Mouse (Mus musculus) heart, embryonic 14.5 days (tissue): ENCODE measurements at regions not wholly inside any gene's neighbourhood (a gene's known extent, or its start where the extent isn't known, plus 50 kb on each side); places are given as distances from the start of the nearest gene placed in this dataset.

Source experiments
- ATAC-seq: fragments of 200-750 bp; cut with Nextera tagmentation; 2 replicates; pipeline ENCODE4 v1.8.0; 2017; ENCODE audit warnings: low read depth, moderate TSS enrichment; ENCODE audit not compliant: insufficient number of reproducible peaks, insufficient read depth, low FRiP score
- H3K27ac ChIP-seq, 2 experiments: fragments of 200-500 bp in 1 of 2; fragments of 300-500 bp in 1 of 2; sonication (generic) in 1 of 2; replicated peaks in 1 of 2; 2 replicates each; pipeline ENCODE4 v1.5.1; 2012 to 2014; ENCODE audit warnings: low read depth in 2 of 2, low read length in 2 of 2, control low read depth in 1 of 2, mild to moderate bottlenecking in 1 of 2, mixed read lengths in 1 of 2; ENCODE audit not compliant: control insufficient read depth in 1 of 2, insufficient read depth in 1 of 2
- H3K27me3 ChIP-seq: fragments of 300-500 bp; sonication (generic); 2 replicates; pipeline ENCODE4 v1.6.1; 2014; ENCODE audit warnings: mild to moderate bottlenecking, low read length, control low read depth; ENCODE audit not compliant: control insufficient read depth, insufficient read depth
- H3K36me3 ChIP-seq: fragments of 300-500 bp; sonication (generic); 2 replicates; pipeline ENCODE4 v1.6.1; 2014; ENCODE audit warnings: mild to moderate bottlenecking, control low read depth, low read length, mixed read lengths; ENCODE audit not compliant: control insufficient read depth, insufficient read depth
- H3K4me1 ChIP-seq, 2 experiments: fragments of 200-500 bp in 1 of 2; fragments of 300-500 bp in 1 of 2; sonication (generic) in 1 of 2; 2 replicates each; pipeline ENCODE4 v1.6.1; 2012 to 2014; ENCODE audit warnings: low read length in 2 of 2, control low read depth in 1 of 2, mixed read lengths in 1 of 2; ENCODE audit not compliant: control insufficient read depth in 2 of 2, insufficient read depth in 2 of 2
- H3K4me2 ChIP-seq: fragments of 300-500 bp; sonication (generic); 2 replicates; pipeline ENCODE4 v1.6.1; 2014; ENCODE audit warnings: mild to moderate bottlenecking, low read length
- H3K4me3 ChIP-seq, 2 experiments: fragments of 200-500 bp in 1 of 2; fragments of 300-500 bp in 1 of 2; sonication (generic) in 1 of 2; 2 replicates each; pipeline ENCODE4 v1.5.1; 2012 to 2014; ENCODE audit warnings: low read length in 2 of 2, mild to moderate bottlenecking in 2 of 2, control low read depth in 1 of 2, low read depth in 1 of 2, moderate library complexity in 1 of 2; ENCODE audit not compliant: control insufficient read depth in 1 of 2, insufficient read depth in 1 of 2
- H3K9ac ChIP-seq: fragments of 300-500 bp; sonication (generic); 2 replicates; pipeline ENCODE4 v1.6.1; 2014; ENCODE audit warnings: mild to moderate bottlenecking, low read length
- H3K9me3 ChIP-seq: fragments of 300-500 bp; sonication (generic); 2 replicates; pipeline ENCODE4 v1.6.1; 2016; ENCODE audit warnings: low read length, control low read depth; ENCODE audit not compliant: control insufficient read depth
- WGBS: fragments of 180-500 bp; shearing (Covaris S2); extraction: QIAGEN DNeasy Blood & Tissue Kit; methylation state at CpG from one replicate; pipeline ENCODE4 v1.1.7; 2014; 5-methylcytosine and 5-hydroxymethylcytosine counted together

DNA sequence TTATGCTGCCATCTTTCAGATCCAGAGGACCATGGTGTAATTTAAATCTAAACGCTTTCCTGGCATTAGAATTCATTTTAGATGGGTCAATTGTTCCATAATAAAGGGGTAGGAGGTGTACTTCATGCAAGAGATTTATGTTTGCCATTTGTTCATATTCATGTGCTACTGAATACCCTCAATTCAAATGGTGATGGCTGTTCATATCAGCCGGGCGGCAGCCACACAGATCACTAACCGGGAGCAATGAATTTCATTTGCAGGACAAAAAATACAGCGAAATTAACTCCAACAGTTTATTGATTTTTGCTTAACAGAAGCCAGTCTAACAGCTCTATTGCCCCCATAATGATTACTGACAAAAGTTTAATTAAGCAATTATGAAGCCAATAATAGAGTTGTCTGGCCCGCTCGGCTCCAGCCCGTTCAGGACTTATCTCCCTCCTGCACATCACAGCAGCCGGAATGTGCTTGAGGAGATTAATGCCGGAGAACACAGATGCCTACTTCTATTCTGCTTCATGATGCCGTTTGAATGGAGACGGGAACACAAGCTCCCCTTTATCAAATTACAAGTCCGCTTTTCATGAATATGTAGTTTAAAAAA lies 330.3 kb upstream of the Irx2 start:
- ATAC-seq = no peak
- Histone ChIP-seq H3K4me2 (no peak overlapping the region), H3K27ac (no peak overlapping the region), H3K9me3 (no peaks in the 10 kb centered on the region), H3K36me3 (no peaks in the 10 kb centered on the region), H3K4me3 (no peak overlapping the region), H3K27me3 (peaks cover 18% of the 10 kb centered on the region), H3K9ac (no peak overlapping the region), H3K4me1 (peaks cover 0 to 4% of the 10 kb centered on the region in 2 experiments; a peak in 1 of 4 replicates)
- WGBS = 37% methylated on average over 13 of the region's 13 CpGs

DNA sequence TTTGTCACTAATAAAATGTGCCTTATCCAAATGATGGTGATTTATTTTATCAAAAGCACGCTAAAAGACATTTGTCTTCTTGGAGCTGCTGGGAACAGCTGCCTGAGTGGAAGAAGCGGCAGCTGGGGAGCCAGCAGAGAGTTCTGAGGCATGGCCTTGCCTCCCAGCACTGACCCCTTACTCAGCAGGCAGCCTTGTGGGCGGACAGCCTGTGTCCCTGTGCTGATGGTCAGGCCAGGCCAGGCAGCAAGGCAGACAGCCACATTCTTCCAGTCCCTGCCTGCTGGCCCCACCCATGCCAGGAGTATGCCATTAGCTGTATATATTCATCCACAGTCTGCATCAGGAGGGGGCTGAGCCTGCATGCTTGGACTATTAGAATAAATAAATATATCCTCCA lies 329.0 kb upstream of the Irx2 start:
- no peak for ATAC-seq
- Histone ChIP-seq H3K4me1 (peaks cover 0 to 4% of the 10 kb centered on the region in 2 experiments; a peak in 1 of 4 replicates), H3K9me3 (no peaks in the 10 kb centered on the region), H3K36me3 (no peaks in the 10 kb centered on the region), H3K4me2 (no peak overlapping the region), H3K9ac (no peak overlapping the region), H3K4me3 (no peak overlapping the region), H3K27ac (no peak overlapping the region), H3K27me3 (peaks cover 18% of the 10 kb centered on the region)
- WGBS = 55% methylated on average over 3 of the region's 3 CpGs

DNA sequence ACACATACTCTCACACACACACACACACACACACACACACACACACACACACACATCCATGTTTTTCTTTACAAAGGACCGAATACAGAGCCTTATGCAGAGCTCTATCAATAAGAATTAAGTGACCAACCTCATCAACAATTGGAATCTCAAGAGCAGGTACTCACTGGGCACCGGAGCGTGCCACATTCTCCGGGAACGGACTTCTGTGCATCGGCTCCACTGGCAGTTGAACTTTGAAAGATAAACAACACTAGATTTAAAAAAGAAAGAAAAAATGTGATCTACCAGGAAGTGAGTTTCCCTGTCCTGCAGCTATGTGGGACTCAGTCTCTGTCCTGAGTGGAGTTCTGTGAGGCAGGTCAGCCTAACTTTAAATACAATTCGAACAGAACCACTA lies 327.5 kb upstream of the Irx2 start:
- H3K27ac ChIP-seq = no peak overlapping the region
- peaks cover 18% of the 10 kb centered on the region for H3K27me3 ChIP-seq
- H3K4me1 ChIP-seq = peaks cover 0 to 4% of the 10 kb centered on the region in 2 experiments; a peak in 1 of 4 replicates
- no peak overlapping the region for H3K9ac ChIP-seq
- ATAC-seq = no peak
- no peak overlapping the region for H3K4me3 ChIP-seq
- 56% methylated on average over 7 of the region's 7 CpGs for WGBS
- no peaks in the 10 kb centered on the region for H3K9me3 ChIP-seq
- H3K36me3 ChIP-seq = no peaks in the 10 kb centered on the region
- H3K4me2 ChIP-seq = peak overlapping the region; percentile 37; the same call in 1 of the 2 replicates

DNA sequence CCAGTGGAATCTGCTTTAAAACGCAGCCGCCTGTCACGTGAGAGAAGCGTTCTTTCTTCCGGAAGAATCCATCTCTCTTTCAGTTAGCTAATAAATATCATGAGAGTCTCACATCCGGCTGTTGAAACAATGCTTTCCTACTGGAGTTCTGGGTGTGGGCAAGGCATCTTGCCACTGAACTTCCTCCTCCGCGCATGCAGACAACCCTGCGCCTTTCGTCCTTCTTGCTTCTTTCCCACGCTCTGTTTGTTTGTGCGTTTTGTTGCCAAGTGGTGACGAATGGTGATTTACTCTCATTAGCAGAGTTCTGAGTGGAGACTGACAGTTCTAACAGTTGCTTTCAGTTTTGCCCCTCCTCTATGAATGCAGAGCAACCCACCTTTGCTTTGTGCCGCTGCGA lies 326.8 kb upstream of the Irx2 start:
- Histone ChIP-seq H3K27ac (no peak overlapping the region), H3K4me3 (0 out of 4 replicates have a peak overlapping the region, but pooled peaks of 1 of the 2 experiments have one; percentile 3), H3K4me2 (peak overlapping the region; percentile 37; the same call in 1 of the 2 replicates), H3K27me3 (peaks cover 15% of the 10 kb centered on the region), H3K36me3 (no peaks in the 10 kb centered on the region), H3K9ac (no peak overlapping the region), H3K9me3 (no peaks in the 10 kb centered on the region), H3K4me1 (peaks cover 0 to 4% of the 10 kb centered on the region in 2 experiments; a peak in 1 of 4 replicates)
- no peak for ATAC-seq
- WGBS = 72% methylated on average over 15 of the region's 15 CpGs

DNA sequence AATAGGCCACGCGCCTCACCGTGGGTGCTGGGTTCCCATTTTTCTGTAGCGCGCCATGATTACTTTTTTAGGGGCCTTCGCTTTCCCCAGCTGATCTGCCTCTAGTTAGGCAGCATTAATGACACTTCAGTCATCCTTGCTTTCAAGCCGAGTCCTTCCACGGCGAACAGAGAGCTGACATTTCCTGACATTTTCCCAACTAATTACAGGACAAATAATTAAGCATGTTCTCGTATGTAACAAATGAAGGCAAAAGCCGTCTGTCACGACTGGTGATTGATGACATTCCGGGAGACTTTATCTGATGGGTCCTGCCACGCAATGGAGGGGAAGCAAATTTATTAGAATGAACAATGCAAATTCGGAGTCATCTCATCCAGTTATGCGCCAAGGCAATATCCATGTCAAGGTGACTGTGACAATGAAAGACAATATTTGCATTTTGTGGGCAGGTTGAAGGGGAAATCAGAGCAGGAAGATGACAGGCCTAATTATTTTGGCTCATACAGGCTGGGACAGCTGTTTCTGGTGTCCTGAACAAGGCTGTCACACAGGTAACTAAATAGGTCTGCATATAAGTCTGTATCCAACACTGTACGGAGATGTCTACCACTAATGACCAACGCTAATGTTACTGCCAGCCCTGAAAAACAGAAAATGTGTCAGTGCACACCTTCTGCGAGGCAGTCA lies 326.0 kb upstream of the Irx2 start:
- ATAC-seq = no peak
- Histone ChIP-seq H3K4me3 (no peak overlapping the region), H3K9me3 (no peaks in the 10 kb centered on the region), H3K4me1 (peaks cover 0 to 4% of the 10 kb centered on the region in 2 experiments; a peak in 1 of 4 replicates), H3K36me3 (no peaks in the 10 kb centered on the region), H3K4me2 (no peak overlapping the region), H3K27me3 (peaks cover 8% of the 10 kb centered on the region; the same call in 1 of the 2 replicates), H3K9ac (no peak overlapping the region), H3K27ac (no peak overlapping the region)
- WGBS = 87% methylated on average over 19 of the region's 19 CpGs

DNA sequence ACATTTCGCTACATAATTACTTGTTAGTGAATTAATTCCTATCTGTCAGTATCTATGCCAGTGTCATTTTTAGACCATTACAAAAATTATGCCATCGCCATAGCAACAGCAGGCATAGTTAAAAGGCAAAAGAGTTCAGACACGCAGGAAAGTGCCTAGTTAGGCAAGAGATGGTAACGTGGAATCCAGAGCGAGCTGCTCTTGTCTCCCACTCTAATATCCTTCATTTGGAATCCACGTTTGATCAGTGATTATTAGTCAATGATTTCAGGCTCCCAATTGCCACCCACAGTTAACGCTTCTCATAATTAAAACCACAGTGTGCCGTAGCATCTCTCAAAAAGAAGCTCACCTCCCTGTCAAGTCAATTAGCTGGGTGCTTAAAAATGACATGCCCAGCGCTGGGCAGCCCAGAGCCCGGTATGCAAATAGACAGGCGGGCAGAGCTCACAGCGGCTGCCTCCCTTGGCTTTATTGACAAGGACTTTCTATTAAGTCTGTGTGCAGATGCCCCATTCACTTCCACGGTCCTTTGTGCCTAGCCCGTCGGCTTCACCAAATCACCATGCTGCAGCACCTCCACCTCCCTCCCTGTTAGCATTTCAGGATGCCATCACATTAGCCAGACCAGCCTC lies 325.4 kb upstream of the Irx2 start:
- H3K4me2 ChIP-seq = no peak overlapping the region
- H3K4me3 ChIP-seq = no peak overlapping the region
- H3K4me1 ChIP-seq = peaks cover 0 to 4% of the 10 kb centered on the region in 2 experiments; a peak in 1 of 4 replicates
- peaks cover 6% of the 10 kb centered on the region; the same call in 1 of the 2 replicates for H3K27me3 ChIP-seq
- no peak overlapping the region for H3K9ac ChIP-seq
- no peak overlapping the region for H3K27ac ChIP-seq
- ATAC-seq = no peak
- no peaks in the 10 kb centered on the region for H3K9me3 ChIP-seq
- WGBS = 84% methylated on average over 15 of the region's 15 CpGs
- H3K36me3 ChIP-seq = no peaks in the 10 kb centered on the region

DNA sequence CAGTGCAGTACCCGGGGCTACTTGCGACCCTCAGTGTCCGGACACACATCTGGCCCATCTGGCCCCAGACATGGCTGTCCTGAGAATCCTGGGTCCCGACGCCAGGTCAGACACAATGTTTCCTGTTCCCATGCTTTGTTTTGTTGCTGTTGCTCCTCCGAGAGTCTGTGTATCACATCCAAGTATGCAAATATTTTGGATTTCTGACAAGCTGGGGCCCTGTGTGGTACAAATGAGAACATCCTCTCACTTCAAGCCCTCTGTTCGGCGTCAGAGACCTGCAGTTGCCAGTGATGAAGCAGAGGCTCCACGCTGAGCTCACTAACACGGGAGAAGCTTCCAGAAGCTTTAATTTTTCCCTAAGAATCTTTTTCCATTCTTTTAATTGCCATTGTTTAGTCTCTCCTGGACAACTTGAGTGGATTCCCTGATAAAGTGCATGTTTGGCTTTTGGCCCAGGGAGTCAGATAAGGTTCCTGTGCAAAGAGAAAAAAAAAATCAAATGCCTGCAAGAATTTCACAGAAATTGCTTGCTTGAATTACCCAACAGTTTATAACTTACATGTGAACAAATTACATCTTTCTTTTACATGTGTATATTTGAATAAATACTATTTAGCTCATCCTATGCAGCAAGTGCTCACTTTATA lies 304.5 kb upstream of the Irx2 start:
- 24% methylated on average over 10 of the region's 10 CpGs for WGBS
- H3K4me2 ChIP-seq = peak overlapping the region; percentile 56
- H3K27ac ChIP-seq = 0 out of 4 replicates have a peak overlapping the region, but pooled peaks of 1 of the 2 experiments have one; percentile 11
- no peaks in the 10 kb centered on the region for H3K9me3 ChIP-seq
- no peaks in the 10 kb centered on the region for H3K36me3 ChIP-seq
- H3K9ac ChIP-seq = no peak overlapping the region
- no peaks in the 10 kb centered on the region; the same call in 1 of the 2 replicates for H3K27me3 ChIP-seq
- H3K4me3 ChIP-seq = 0 out of 4 replicates have a peak overlapping the region, but pooled peaks of 1 of the 2 experiments have one; percentile 8
- no peak; the same call in 1 of the 2 replicates for ATAC-seq
- peaks cover 5 to 10% of the 10 kb centered on the region in 2 experiments; a peak in 3 of 4 replicates for H3K4me1 ChIP-seq
